Mouse (Mus musculus) ovary, adult 10 weeks (tissue): ENCODE measurements around the gene Slc7a4. TPM values are rescaled to one million over a fixed set of nuclear protein-coding genes. Genes with fewer than 3 reads are reported as not detected.

Experiments used
- polyA plus RNA-seq: library from polyadenylated mRNA; stranded (reverse); fragments of 350-450 nt; fragmentation: Illumina TruSeq; extraction: RNeasy Lipid Tissue Mini Kit (QIAGEN cat#74804); gene quantifications from one replicate; pipeline ENCODE4 v1.2.3, GENCODE M21; 2014

The Slc7a4 gene
- polyA plus RNA-seq = 0.26 TPM

GRCm38 (mm10) chr16:17583064-17583463 is at the start of gene Slc7a4:
TSS of gene Slc7a4 (minus strand) at chr16:17583214.

GRCm38 (mm10) chr16:17619198-17620105 is 36.4 kb upstream of the Slc7a4 start, which contains the start of gene Smpd4:
TSS of gene Smpd4 (plus strand) at chr16:17619354.

GRCm38 (mm10) chr16:17561751-17562208 is 21.2 kb downstream of the Slc7a4 start, which contains the start of gene P2rx6:
TSS of gene P2rx6 (plus strand) at chr16:17561885.

DNA sequence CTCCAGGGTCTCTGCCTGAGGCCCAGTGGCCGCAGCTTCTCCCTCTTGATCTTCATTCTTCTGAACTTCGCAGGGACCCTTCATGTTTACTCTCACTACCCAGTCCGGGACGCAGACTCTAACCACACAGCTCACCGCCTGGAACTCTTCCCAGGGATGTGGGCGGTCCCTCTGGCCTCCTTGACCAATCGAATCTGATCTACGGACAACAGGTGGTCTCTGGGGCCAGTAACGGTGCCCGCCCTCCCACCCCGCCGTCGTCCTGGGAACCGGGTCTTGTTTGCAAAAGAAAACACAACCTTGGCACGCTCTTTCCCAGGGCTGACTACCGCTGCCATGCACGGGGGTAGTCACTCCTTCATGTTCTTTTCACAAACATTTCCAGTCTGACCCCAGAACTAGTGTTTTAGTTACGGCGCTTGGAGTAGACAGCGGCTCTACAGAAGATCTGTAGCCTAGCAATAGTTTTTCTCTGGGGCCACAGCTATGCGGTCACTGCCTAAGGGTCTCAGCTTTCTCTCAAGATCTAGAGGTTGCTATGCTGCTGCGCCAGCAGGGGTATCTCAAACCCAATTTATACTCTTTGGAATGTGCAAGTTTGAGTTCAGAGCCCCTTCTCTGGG is 21.8 kb downstream of the Slc7a4 start, which contains the start of gene Lrrc74b:
Lrrc74b (minus strand) TSS at position 120 of the 623 bp plus-strand sequence.

DNA sequence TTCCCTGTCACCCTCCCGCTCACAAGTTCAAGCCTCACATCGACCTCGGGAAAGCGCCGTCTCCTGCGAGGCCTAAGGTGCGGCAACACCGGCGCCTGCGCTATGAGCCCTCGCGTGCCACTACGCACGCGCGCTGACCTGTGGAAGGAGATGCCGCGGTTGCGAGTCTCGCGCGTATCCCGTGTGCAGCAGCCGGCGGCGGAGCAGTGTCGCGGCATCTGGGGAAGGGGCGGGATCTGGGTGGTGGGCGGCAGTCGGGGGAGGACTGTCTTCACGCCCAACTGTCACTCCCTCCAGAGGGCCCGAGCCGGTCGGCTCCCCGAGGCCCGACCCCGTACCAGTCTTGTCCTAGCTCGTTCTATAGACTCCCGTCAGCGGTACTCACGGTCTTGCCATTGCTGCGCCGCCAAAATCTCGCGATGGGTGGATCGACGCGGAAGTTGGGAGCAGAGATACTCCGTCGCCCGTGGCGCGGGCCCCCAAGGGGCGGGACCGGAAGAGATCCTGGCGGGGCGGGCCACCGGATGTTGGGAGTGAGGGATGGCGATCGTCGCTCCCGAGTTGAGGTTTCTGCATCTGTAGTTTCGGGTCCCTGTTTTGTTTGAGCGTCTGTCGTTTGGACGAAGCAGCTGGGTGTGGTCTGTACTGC is 52.2 kb downstream of the Slc7a4 start, which contains the start of gene Thap7:
Thap7 (minus strand) TSS at position 497 of the 649 bp plus-strand sequence.

Other genes starting within 250 kb of the Slc7a4 start
- gene Snap29, start 177.2 kb downstream of the Slc7a4 start, polyA plus RNA-seq = 67.3 TPM
- 19.1 TPM for gene Pi4ka, start 176.9 kb downstream of the Slc7a4 start, polyA plus RNA-seq
- 47.7 TPM for gene Crkl, start 131.2 kb downstream of the Slc7a4 start, polyA plus RNA-seq
- 0.17 TPM for gene Aifm3, start 93.6 kb downstream of the Slc7a4 start, polyA plus RNA-seq
- 19.7 TPM for gene Lztr1, start 74.5 kb downstream of the Slc7a4 start, polyA plus RNA-seq
- gene Thap7, start 52.1 kb downstream of the Slc7a4 start, polyA plus RNA-seq = 1.1 TPM
- gene Lrrc74b, start 22.0 kb downstream of the Slc7a4 start, polyA plus RNA-seq = 6.9 TPM
- gene P2rx6, start 21.3 kb downstream of the Slc7a4 start, polyA plus RNA-seq = 0.31 TPM
- gene Smpd4, start 36.1 kb upstream of the Slc7a4 start, polyA plus RNA-seq = 22.9 TPM
- 1.3 TPM for gene Ccdc74a, start 63.3 kb upstream of the Slc7a4 start, polyA plus RNA-seq
- gene Med15, start 149.7 kb upstream of the Slc7a4 start, polyA plus RNA-seq = 10.9 TPM
- gene Klhl22, start 176.4 kb upstream of the Slc7a4 start, polyA plus RNA-seq = 11.0 TPM
- gene Scarf2, start 214.1 kb upstream of the Slc7a4 start, polyA plus RNA-seq = 0.14 TPM
- not detected for gene B830017H08Rik, start 249.9 kb upstream of the Slc7a4 start, polyA plus RNA-seq